Mouse (Mus musculus) ES-Bruce4 (cell line): ENCODE results near the gene Extl1. TPM values are rescaled to one million over a fixed set of nuclear protein-coding genes. Genes with fewer than 3 reads are reported as not detected.
A peak's percentile ranks its signal among the peaks of the same experiment; 100 is the strongest.

Experiments
- H3K27ac ChIP-seq: 2 replicates; pipeline ENCODE4 v1.5.1; 2012; ENCODE audit warnings: low read length, inconsistent platforms; ENCODE audit not compliant: insufficient read depth
- H3K27me3 ChIP-seq: 2 replicates; pipeline ENCODE4 v1.6.1; 2012; ENCODE audit warnings: mild to moderate bottlenecking, low read length, inconsistent platforms; ENCODE audit not compliant: control insufficient read depth, poor library complexity, insufficient read depth, severe bottlenecking
- H3K36me3 ChIP-seq: 2 replicates; pipeline ENCODE4 v1.6.1; 2012; ENCODE audit warnings: inconsistent platforms, mild to moderate bottlenecking, low read length, moderate library complexity; ENCODE audit not compliant: control insufficient read depth, poor library complexity, insufficient read depth, severe bottlenecking
- H3K4me1 ChIP-seq: one replicate; pipeline ENCODE4 v1.8.1; 2011; ENCODE audit warnings: low read length; ENCODE audit not compliant: control insufficient read depth, insufficient read depth
- H3K4me3 ChIP-seq: 2 replicates; pipeline ENCODE4 v1.5.1; 2011; ENCODE audit warnings: low read depth, mild to moderate bottlenecking, low read length
- H3K9ac ChIP-seq: 2 replicates; pipeline ENCODE4 v1.6.1; 2012; ENCODE audit warnings: low read depth, mild to moderate bottlenecking, inconsistent platforms; ENCODE audit not compliant: poor library complexity, severe bottlenecking
- H3K9me3 ChIP-seq: replicated peaks from 2 replicates; pipeline ENCODE4 v1.6.1; 2012; ENCODE audit warnings: mild to moderate bottlenecking, low read length, inconsistent platforms; ENCODE audit not compliant: control insufficient read depth, poor library complexity, insufficient read depth, severe bottlenecking
- CTCF ChIP-seq: IDR thresholded peaks from one replicate; pipeline ENCODE4 v1.8.1; 2011; ENCODE audit warnings: low read depth, low read length
- EP300 ChIP-seq: IDR thresholded peaks from 2 replicates; pipeline ENCODE4 v1.6.1; 2011; ENCODE audit warnings: low read depth, low read length; ENCODE audit not compliant: insufficient read depth
- POLR2A ChIP-seq: IDR thresholded peaks from one replicate; pipeline ENCODE4 v1.8.1; 2011; ENCODE audit warnings: low read length; ENCODE audit not compliant: insufficient read depth
- polyA plus RNA-seq: library from polyadenylated mRNA; stranded (reverse); fragments of >200 nt; gene quantifications from 2 replicates; pipeline ENCODE4 v1.2.4, GENCODE M21; 2011; ENCODE audit warnings: low read depth; ENCODE audit not compliant: missing spikeins, insufficient read depth, insufficient read length

Extl1 gene
- polyA plus RNA-seq, 1 experiment = 3.9 TPM

DNA sequence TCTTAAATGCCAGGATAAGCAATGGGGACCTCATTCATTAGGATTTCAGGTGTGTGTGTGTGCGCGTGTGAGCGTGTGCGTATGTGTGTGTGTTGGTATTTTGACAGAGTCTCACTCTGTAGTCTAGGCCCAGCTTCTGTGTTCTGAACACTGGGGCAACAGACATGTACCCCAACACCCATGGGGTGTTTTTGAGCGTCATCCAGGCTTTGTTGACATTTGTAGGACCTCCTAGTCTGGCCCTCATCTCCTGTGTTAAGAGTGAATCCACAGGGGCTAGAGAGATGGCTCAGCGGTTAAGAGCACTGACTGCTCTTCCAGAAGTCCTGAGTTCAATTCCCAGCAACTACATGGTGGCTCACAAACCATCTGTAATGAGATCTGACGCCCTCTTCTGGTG is 11.5 kb upstream of the Extl1 start:
- peaks cover 5% of the 10 kb centered on the region for H3K4me1 ChIP-seq
- TF ChIP-seq POLR2A (no peak), EP300 (no peak), CTCF (no peak)
- no peaks in the 10 kb centered on the region; the same call in 1 of the 2 replicates for H3K9me3 ChIP-seq
- no peak overlapping the region for H3K9ac ChIP-seq
- no peak overlapping the region for H3K27ac ChIP-seq
- no peaks in the 10 kb centered on the region for H3K36me3 ChIP-seq
- H3K27me3 ChIP-seq = no peaks in the 10 kb centered on the region
- no peak overlapping the region for H3K4me3 ChIP-seq

DNA sequence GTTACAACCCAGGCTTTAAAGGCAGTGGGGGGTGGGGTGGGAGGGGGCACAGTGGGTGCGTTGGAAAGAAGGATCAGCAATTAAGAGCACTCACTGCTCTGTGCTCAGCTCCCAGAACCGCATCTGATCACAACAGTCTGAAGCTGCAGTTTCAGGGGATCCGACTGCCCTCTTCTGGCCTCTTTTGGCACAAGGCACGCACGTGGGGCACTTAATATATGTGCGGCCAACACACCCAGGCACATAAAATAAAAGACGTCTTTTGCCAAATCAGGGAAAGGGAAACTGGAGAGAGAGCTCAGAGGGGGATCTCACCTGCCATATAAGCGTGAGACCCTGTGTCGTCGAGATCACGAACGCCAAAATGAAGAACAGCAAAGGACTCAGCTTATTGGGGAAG is 9.4 kb upstream of the Extl1 start:
- H3K36me3 ChIP-seq = no peaks in the 10 kb centered on the region
- TF ChIP-seq CTCF (peak; percentile 77), POLR2A (no peak)
- H3K4me3 ChIP-seq = no peak overlapping the region
- no peaks in the 10 kb centered on the region; the same call in 1 of the 2 replicates for H3K9me3 ChIP-seq
- H3K9ac ChIP-seq = no peak overlapping the region
- H3K27ac ChIP-seq = no peak overlapping the region
- no peaks in the 10 kb centered on the region for H3K27me3 ChIP-seq
- H3K4me1 ChIP-seq = peaks cover 3% of the 10 kb centered on the region

DNA sequence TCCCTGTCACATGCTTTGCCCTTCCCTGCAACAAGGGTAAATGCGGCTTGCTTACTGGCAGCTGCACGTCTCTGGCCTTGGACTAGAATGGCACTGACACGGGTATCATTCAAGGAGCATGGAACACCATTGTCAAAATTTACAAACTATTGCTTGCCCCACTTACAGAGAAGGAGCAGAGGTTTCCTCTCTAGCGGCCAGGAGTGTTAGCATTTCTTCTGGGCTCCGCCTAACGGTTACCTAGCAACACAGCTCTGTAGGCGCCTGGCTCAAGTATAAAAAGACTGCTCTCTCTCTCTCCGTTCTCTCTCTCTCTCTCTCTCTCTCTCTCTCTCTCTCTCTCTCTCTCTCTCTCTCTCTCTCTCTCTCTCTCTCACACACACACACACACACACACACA is 8.9 kb upstream of the Extl1 start:
- peaks cover 1% of the 10 kb centered on the region for H3K4me1 ChIP-seq
- TF ChIP-seq POLR2A (no peak), CTCF (no peak), EP300 (no peak)
- no peaks in the 10 kb centered on the region for H3K27me3 ChIP-seq
- H3K36me3 ChIP-seq = no peaks in the 10 kb centered on the region
- H3K27ac ChIP-seq = no peak overlapping the region
- no peak overlapping the region for H3K9ac ChIP-seq
- peak overlapping the region; percentile 56 for H3K4me3 ChIP-seq
- no peaks in the 10 kb centered on the region; the same call in 1 of the 2 replicates for H3K9me3 ChIP-seq

DNA sequence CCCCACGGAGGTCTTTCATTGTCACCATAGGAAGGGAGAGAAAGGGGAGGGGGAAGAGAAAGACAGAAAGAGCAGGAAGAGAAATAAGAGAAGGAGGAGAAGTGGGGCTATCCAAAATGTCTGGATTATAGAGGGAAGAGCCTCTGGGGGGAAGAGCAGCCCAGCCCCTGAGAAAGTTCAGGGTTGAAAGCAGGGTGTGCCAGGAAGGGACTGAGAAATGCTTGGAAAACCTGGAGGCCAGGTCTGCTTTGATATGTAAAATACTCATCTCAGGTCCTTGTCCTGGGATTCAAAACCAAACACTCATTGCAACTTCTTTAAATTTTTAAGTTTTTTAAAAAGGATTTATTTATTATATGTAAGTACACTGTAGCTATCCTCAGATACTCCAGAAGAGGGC is 8.0 kb upstream of the Extl1 start:
- Histone ChIP-seq H3K27ac (no peak overlapping the region), H3K4me1 (peaks cover 3% of the 10 kb centered on the region), H3K4me3 (no peak overlapping the region), H3K9me3 (no peaks in the 10 kb centered on the region; the same call in 1 of the 2 replicates), H3K9ac (no peak overlapping the region), H3K27me3 (no peaks in the 10 kb centered on the region), H3K36me3 (no peaks in the 10 kb centered on the region)
- TF ChIP-seq EP300 (no peak), POLR2A (no peak), CTCF (no peak)

DNA sequence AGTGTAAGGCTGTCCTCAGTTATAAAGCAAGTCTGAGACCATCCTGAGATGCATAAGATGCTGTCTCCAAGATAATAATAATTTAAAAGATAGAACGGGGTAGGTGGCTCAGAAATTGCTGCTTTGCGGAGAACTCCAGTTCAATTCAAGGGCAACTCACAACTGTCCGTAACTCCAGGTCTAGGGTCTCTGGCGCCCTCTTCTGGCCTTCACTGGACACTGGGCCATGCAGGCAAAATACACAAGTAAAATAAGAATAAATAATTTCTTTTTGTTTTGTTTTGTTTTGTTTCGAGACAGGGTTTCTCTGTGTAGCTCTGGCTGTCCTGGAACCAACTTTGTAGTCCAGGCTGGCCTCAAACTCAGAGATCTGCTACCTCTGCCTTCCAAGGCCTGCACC is 4.7 kb upstream of the Extl1 start:
- Histone ChIP-seq H3K27me3 (no peaks in the 10 kb centered on the region), H3K9me3 (no peaks in the 10 kb centered on the region; the same call in 1 of the 2 replicates), H3K36me3 (no peaks in the 10 kb centered on the region), H3K4me3 (no peak overlapping the region), H3K9ac (no peak overlapping the region), H3K4me1 (peaks cover 3% of the 10 kb centered on the region), H3K27ac (no peak overlapping the region)
- TF ChIP-seq POLR2A (no peak), CTCF (peak; percentile 93)

DNA sequence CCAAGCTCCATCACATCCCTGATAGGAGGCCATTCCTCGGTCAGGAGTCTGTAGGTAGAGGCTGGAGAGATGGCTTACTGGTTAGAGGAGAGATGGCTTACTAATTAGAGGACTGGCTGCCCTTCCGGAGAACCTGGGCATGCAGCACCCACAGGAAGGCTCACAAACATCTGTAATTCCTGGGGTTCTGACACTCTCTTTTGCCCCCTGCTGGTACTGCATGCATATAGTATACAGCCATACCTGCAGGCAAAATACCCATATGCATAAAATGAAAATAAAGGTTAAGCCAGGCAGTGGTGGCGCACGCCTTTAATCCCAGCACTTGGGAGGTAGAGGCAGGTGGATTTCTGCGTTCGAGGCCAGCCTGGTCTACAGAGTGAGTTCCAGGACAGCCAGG is 3.6 kb upstream of the Extl1 start:
- peaks cover 2% of the 10 kb centered on the region for H3K4me1 ChIP-seq

DNA sequence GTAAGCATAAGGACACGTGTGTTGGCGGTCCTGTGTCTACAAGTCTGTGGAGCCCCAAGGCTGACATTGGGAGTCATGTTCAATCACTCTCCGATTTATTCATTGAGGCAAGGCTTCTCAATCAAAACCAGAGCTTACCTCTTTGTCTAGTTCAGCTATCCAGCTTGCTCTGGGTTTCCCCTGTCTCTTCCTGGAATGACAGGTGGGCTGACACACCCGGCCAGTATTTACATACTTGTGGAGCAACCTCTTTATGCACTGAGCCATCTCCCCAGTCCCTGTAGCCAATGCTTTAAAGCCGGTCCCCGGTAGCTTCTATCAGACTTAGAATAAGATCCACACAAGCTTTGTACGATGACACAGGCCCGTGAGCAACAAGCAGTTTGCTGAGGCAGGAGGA is 4.1 kb downstream of the Extl1 start:
- Histone ChIP-seq H3K9ac (no peak overlapping the region), H3K4me1 (peaks cover 14% of the 10 kb centered on the region), H3K9me3 (no peaks in the 10 kb centered on the region), H3K4me3 (peak overlapping the region; percentile 34; the same call in 1 of the 2 replicates), H3K36me3 (no peaks in the 10 kb centered on the region), H3K27me3 (no peaks in the 10 kb centered on the region), H3K27ac (peak overlapping the region; percentile 33)
- TF ChIP-seq EP300 = peak; percentile 84
- no peak for TF ChIP-seq POLR2A
- no peak for TF ChIP-seq CTCF

More for the DNA sequence above, 3.6 kb upstream of the Extl1 start:
- no peaks in the 10 kb centered on the region; the same call in 1 of the 2 replicates for H3K9me3 ChIP-seq
- H3K27ac ChIP-seq = no peak overlapping the region
- TF ChIP-seq POLR2A (no peak), CTCF (no peak), EP300 (no peak)
- no peak overlapping the region for H3K9ac ChIP-seq
- no peaks in the 10 kb centered on the region for H3K27me3 ChIP-seq
- no peak overlapping the region for H3K4me3 ChIP-seq
- no peaks in the 10 kb centered on the region for H3K36me3 ChIP-seq
